Mouse (Mus musculus) hindbrain, embryonic 16.5 days (tissue): ENCODE results near the gene Pef1. TPM values are rescaled to one million over a fixed set of nuclear protein-coding genes. Genes with fewer than 3 reads are reported as not detected.

Experiments
- polyA plus RNA-seq: library from polyadenylated mRNA; unstranded; fragments of >200 nt; fragmentation: Nextera tagmentation; extraction: Ambion mirVana; gene quantifications from 2 replicates; pipeline ENCODE4 v1.2.1, GENCODE M21; 2015

Gene Pef1
- polyA plus RNA-seq, 1 experiment from 2014 or later, result 71.3 TPM

Other genes with a start within 250 kb of the Pef1 start
- gene Spocd1, start 173.3 kb upstream of the Pef1 start, polyA plus RNA-seq, result not detected in 2 replicates
- gene Adgrb2, start 117.7 kb upstream of the Pef1 start, polyA plus RNA-seq, result 13.4 and 14.9 TPM in 2 replicates
- 11.8 and 16.2 TPM in 2 replicates for gene Col16a1, start 54.7 kb upstream of the Pef1 start, polyA plus RNA-seq
- 5.7 and 8.6 TPM in 2 replicates for gene Hcrtr1, start 36.8 kb downstream of the Pef1 start, polyA plus RNA-seq
- gene Tinagl1, start 72.6 kb downstream of the Pef1 start, polyA plus RNA-seq, result 10.0 and 12.5 TPM in 2 replicates
- 1.3 and 1.4 TPM in 2 replicates for gene Gm853, start 119.8 kb downstream of the Pef1 start, polyA plus RNA-seq
- 31.9 and 38.7 TPM in 2 replicates for gene Serinc2, start 176.6 kb downstream of the Pef1 start, polyA plus RNA-seq
- 291 and 339 TPM in 2 replicates for gene Fabp3, start 206.0 kb downstream of the Pef1 start, polyA plus RNA-seq
- 1.2 and 1.8 TPM in 2 replicates for gene Gm10570, start 206.1 kb downstream of the Pef1 start, polyA plus RNA-seq